Mouse (Mus musculus): Measurements from ENCODE around the gene Tmem219.

Tmem219 gene

DNA sequence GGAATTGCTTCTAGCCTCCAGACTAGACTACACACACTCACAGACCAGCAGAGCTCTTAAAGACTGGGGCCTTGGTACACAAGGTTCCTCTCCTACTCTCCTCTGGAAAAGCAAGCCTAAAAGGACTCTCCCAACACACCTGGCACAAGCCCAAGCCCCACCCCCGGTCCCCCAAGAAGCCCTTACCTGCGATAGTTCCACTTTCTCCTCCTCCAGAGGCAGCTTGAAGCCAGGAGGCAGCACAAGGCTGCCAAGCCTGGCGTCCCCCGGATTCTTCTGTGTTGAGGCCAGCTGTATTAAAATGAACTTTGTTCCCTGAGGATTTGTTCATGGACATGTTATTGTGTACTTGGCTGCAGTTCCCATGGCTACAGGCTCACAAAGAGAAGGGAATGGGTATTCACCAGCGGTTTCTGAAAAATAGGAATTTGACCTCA is at the start of gene Tmem219:
TSS of gene Tmem219 (minus strand) at position 294 of the 437 bp plus-strand sequence.
- peak; percentile 63 for DNase-seq (ENCODE audit: low spot score)

GRCm38 (mm10) chr7:126967361-126967760 is 44.6 kb upstream of the Tmem219 start:
- no peak for DNase-seq (ENCODE audit: low spot score)

- no peak for DNase-seq (ENCODE audit: low spot score)
Measured at GRCm38 (mm10) chr7:126965568-126965967, 42.9 kb upstream of the Tmem219 start.

GRCm38 (mm10) chr7:126963548-126964286 is 41.0 kb upstream of the Tmem219 start:
- peak; percentile 52 for DNase-seq (ENCODE audit: low spot score)

DNA sequence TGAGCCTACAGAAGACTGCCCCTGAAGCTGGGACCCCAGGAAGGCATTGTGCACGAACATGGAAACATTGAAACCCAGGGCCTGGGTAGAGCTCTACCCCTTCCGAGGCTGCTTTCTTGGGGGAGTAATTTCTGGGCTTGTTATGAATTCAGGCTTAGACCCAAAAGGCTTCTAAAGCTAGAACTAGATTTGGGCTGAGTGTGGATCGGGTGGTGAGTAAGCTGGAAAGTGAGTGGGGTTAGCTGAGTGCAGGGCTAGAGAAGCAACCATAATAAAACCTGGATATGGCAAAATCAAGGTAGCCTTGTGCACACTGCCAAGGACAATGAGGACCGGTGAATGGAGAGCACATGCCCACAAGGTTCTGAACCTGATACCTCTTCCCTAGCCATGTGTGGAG is 39.2 kb upstream of the Tmem219 start:
- no peak for DNase-seq (ENCODE audit: low spot score)

GRCm38 (mm10) chr7:126961095-126961494 is 38.4 kb upstream of the Tmem219 start:
- DNase-seq (ENCODE audit: low spot score): no peak

GRCm38 (mm10) chr7:126959780-126960179 is 37.1 kb upstream of the Tmem219 start:
- no peak for DNase-seq (ENCODE audit: low spot score)

GRCm38 (mm10) chr7:126955125-126955524 is 32.4 kb upstream of the Tmem219 start:
- no peak for DNase-seq (ENCODE audit: low spot score)

DNA sequence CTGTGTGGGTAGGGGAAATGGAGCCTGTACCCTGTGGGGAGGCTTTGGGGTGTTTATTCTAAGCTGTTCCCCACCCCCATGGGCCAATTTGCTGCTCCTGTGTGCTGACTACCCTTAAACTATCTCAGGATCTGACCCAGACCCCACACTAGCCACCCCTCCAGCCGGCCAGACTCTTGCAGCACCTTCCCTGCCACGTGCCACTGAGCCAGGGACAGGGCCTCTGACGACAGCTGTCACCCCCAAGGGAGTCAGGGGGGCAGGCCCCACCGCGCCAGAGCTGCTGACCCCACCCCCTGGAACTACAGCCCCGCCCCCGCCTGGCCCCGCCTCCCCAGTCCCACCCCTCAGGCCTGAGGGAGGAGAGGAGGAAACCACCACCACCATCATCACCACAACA is 29.9 kb upstream of the Tmem219 start:
- DNase-seq (ENCODE audit: low spot score): no peak

GRCm38 (mm10) chr7:126951741-126952140 is 29.0 kb upstream of the Tmem219 start:
- DNase-seq (ENCODE audit: low spot score): no peak

GRCm38 (mm10) chr7:126950647-126951615 is 28.2 kb upstream of the Tmem219 start:
- no peak for DNase-seq (ENCODE audit: low spot score)

- peak; percentile 92 for DNase-seq (ENCODE audit: low spot score)
Measured at GRCm38 (mm10) chr7:126949793-126950646, 27.3 kb upstream of the Tmem219 start, which contains the start of gene Sez6l2. Sez6l2 (plus strand) TSS chr7:126950563.

GRCm38 (mm10) chr7:126949403-126949792 is 26.7 kb upstream of the Tmem219 start, which contains the start of gene Asphd1:
Asphd1 (minus strand) TSS chr7:126949582.
- no peak for DNase-seq (ENCODE audit: low spot score)

DNA sequence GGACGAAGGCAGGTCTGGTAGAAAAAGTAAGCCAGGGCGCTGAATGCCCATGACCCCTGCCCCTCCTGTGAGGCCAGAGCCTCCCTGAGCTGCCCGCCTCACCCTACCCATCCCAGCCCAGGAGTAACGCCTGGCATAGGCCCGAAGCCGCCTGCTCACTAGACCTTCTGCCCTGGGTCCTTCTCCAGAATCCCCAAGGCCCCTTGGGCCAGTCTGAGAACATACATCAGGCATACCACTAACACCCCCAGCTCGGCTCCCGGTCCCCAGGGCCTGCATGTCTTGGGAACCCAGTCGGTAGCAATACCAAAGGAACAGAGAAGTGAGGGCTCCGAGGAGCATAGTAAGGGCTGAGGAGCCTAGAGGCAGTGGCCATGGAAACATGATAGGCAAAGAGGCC is 25.9 kb upstream of the Tmem219 start:
- DNase-seq (ENCODE audit: low spot score): no peak

DNA sequence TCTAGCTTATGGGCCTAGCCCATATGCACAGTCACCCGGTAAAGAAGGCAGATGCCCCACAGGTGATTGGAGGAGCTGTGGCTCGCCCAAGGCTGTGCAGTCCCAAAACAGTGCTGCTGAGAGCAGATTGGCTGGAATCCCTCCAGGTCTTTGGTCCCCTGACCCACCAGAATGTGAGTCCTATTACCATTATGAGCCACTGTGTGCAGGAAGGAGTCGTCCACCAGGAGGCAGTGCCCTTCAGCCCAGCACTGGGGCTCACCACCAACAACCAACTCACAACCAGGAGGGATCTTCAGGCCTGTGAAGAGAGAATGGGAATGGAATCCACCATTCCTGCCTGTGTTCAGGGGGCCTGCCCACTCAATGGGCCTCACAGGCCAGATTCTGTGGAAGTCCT is 23.8 kb upstream of the Tmem219 start:
- peak; percentile 28 for DNase-seq (ENCODE audit: low spot score)

DNA sequence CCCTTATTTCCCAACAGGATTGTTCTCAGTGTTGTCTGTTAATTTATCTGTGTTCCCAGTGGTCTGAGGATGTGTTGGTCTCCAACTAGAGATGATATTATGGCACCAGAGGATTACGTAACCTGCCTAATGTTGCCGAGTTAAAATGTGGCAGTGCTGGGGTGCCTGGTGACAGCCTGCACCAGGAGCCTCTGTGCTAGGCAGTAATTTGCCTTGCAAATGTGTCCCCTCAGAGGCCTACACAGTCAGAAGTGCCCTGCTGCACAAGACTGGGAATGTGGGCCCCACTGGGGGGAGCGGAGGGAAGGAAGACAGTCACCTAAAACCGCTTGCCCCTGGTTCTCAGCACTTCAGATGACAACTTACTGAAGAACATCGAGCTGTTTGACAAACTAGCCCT is 19.1 kb upstream of the Tmem219 start:
- DNase-seq (ENCODE audit: low spot score): no peak

- DNase-seq (ENCODE audit: low spot score): no peak
Measured at GRCm38 (mm10) chr7:126941171-126941570, 18.5 kb upstream of the Tmem219 start.

DNA sequence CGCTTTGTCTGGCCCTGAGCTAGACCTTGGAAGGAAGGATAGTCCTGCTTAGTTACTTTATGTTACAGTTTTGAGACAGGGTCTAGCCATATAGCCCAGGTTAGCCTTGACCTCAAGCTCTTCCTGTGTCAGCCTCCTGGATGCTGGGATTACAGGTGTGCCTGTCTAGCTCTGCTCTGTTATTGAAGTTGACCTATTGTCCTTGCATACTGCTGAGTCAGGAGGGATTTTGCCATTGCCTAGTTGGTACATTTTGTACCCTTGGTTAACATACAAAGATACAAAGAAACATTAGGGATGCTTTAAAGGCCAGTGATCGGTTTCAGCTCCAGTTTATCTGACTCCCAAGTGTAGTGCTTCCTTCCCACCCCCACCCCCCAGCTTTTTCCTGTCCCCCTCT is 9.9 kb upstream of the Tmem219 start:
- DNase-seq (ENCODE audit: low spot score): no peak

GRCm38 (mm10) chr7:126929046-126929445 is 6.3 kb upstream of the Tmem219 start:
- DNase-seq (ENCODE audit: low spot score): no peak

GRCm38 (mm10) chr7:126928384-126929037 is 5.8 kb upstream of the Tmem219 start, which contains the start of gene Kctd13:
Kctd13 (plus strand) TSS chr7:126928879.
- DNase-seq (ENCODE audit: low spot score): peak; percentile 94

GRCm38 (mm10) chr7:126926299-126926698 is 3.6 kb upstream of the Tmem219 start:
- DNase-seq (ENCODE audit: low spot score): no peak
